Mouse (Mus musculus) testis, adult 2 months (tissue): Measurements from ENCODE around the gene Agpat3. TPM values are rescaled to one million over a fixed set of nuclear protein-coding genes. Genes with fewer than 3 reads are reported as not detected.

ENCODE experiments used
- H3K27ac ChIP-seq: fragments of 200-500 bp; 2 replicates; pipeline ENCODE4 v1.5.1; 2012; ENCODE audit warnings: low read depth, low read length; ENCODE audit not compliant: control insufficient read depth, insufficient read depth
- H3K27me3 ChIP-seq: fragments of 200-500 bp; 2 replicates; pipeline ENCODE4 v1.6.1; 2012; ENCODE audit warnings: mild to moderate bottlenecking, low read length, moderate library complexity; ENCODE audit not compliant: control insufficient read depth, insufficient read depth
- H3K36me3 ChIP-seq: fragments of 200-500 bp; 2 replicates; pipeline ENCODE4 v1.6.1; 2012; ENCODE audit warnings: mild to moderate bottlenecking, low read length; ENCODE audit not compliant: control insufficient read depth, insufficient read depth
- H3K4me1 ChIP-seq: fragments of 200-500 bp; 2 replicates; pipeline ENCODE4 v1.6.1; 2012; ENCODE audit warnings: low read length; ENCODE audit not compliant: control insufficient read depth, insufficient read depth
- H3K4me3 ChIP-seq: fragments of 200-500 bp; 2 replicates; pipeline ENCODE4 v1.5.1; 2012; ENCODE audit warnings: low read depth, mild to moderate bottlenecking, low read length, moderate library complexity, mixed read lengths; ENCODE audit not compliant: control insufficient read depth
- CTCF ChIP-seq: fragments of 200-500 bp; IDR thresholded peaks from 2 replicates; pipeline ENCODE4 v1.5.1; 2012; ENCODE audit warnings: low read depth, mild to moderate bottlenecking, inconsistent platforms, low read length, moderate library complexity; ENCODE audit not compliant: control insufficient read depth, insufficient read depth, insufficient replicate concordance
- POLR2A ChIP-seq: fragments of 200-500 bp; IDR thresholded peaks from 2 replicates; pipeline ENCODE4 v1.6.1; 2012; ENCODE audit warnings: low read depth, mild to moderate bottlenecking, inconsistent platforms, low read length, moderate library complexity; ENCODE audit not compliant: control insufficient read depth
- polyA plus RNA-seq: library from polyadenylated mRNA; depleted of rRNA; stranded (reverse); fragments of >200 nt; gene quantifications from 2 replicates; pipeline ENCODE4 v1.2.3, GENCODE M21; 2012

Agpat3 gene
- polyA plus RNA-seq, 1 experiment = 1,109 TPM

- TF ChIP-seq POLR2A (no peak), CTCF (no peak)
- Histone ChIP-seq H3K4me3 (no peak overlapping the region), H3K27me3 (no peaks in the 10 kb centered on the region), H3K4me1 (no peaks in the 10 kb centered on the region; the same call in 1 of the 2 replicates), H3K27ac (no peak overlapping the region), H3K36me3 (no peaks in the 10 kb centered on the region)
These were observed 29.5 kb downstream of the Agpat3 start for GRCm38 (mm10) chr10:78322806-78323205.

GRCm38 (mm10) chr10:78321133-78321757 is 31.0 kb downstream of the Agpat3 start:
- no peaks in the 10 kb centered on the region for H3K27me3 ChIP-seq
- H3K36me3 ChIP-seq = no peaks in the 10 kb centered on the region
- H3K4me3 ChIP-seq = no peak overlapping the region
- no peaks in the 10 kb centered on the region; the same call in 1 of the 2 replicates for H3K4me1 ChIP-seq
- no peak for TF ChIP-seq POLR2A
- no peak overlapping the region for H3K27ac ChIP-seq

- H3K4me3 ChIP-seq = no peak overlapping the region
- no peaks in the 10 kb centered on the region; the same call in 1 of the 2 replicates for H3K4me1 ChIP-seq
- H3K27ac ChIP-seq = no peak overlapping the region
- H3K27me3 ChIP-seq = no peaks in the 10 kb centered on the region
- no peaks in the 10 kb centered on the region for H3K36me3 ChIP-seq
- TF ChIP-seq POLR2A = no peak
- TF ChIP-seq CTCF = no peak
These were observed 31.8 kb downstream of the Agpat3 start for GRCm38 (mm10) chr10:78320526-78320925.

- no peaks in the 10 kb centered on the region for H3K27me3 ChIP-seq
- TF ChIP-seq CTCF (no peak), POLR2A (no peak)
- no peaks in the 10 kb centered on the region for H3K36me3 ChIP-seq
- no peak overlapping the region for H3K27ac ChIP-seq
- H3K4me3 ChIP-seq = no peak overlapping the region
- H3K4me1 ChIP-seq = no peaks in the 10 kb centered on the region; the same call in 1 of the 2 replicates
These were observed 32.3 kb downstream of the Agpat3 start for GRCm38 (mm10) chr10:78319940-78320339.

GRCm38 (mm10) chr10:78317270-78317923 is 34.9 kb downstream of the Agpat3 start:
- no peak for TF ChIP-seq POLR2A
- no peak for TF ChIP-seq CTCF
- Histone ChIP-seq H3K27ac (no peak overlapping the region), H3K27me3 (no peaks in the 10 kb centered on the region), H3K4me1 (no peaks in the 10 kb centered on the region; the same call in 1 of the 2 replicates), H3K4me3 (no peak overlapping the region), H3K36me3 (no peaks in the 10 kb centered on the region)

GRCm38 (mm10) chr10:78316228-78317087 is 35.8 kb downstream of the Agpat3 start:
- no peaks in the 10 kb centered on the region for H3K36me3 ChIP-seq
- no peak overlapping the region for H3K27ac ChIP-seq
- H3K27me3 ChIP-seq = no peaks in the 10 kb centered on the region
- H3K4me1 ChIP-seq = peaks cover 5% of the 10 kb centered on the region; the same call in 1 of the 2 replicates
- TF ChIP-seq CTCF = no peak
- no peak for TF ChIP-seq POLR2A
- no peak overlapping the region for H3K4me3 ChIP-seq

- TF ChIP-seq POLR2A (no peak), CTCF (no peak)
- no peaks in the 10 kb centered on the region for H3K36me3 ChIP-seq
- 0 out of 2 replicates have a peak overlapping the region, but pooled peaks have one; percentile 32 for H3K27ac ChIP-seq
- H3K4me3 ChIP-seq = no peak overlapping the region
- peaks cover 5% of the 10 kb centered on the region; the same call in 1 of the 2 replicates for H3K4me1 ChIP-seq
- H3K27me3 ChIP-seq = no peaks in the 10 kb centered on the region
These were observed 37.1 kb downstream of the Agpat3 start for GRCm38 (mm10) chr10:78315145-78315544.
